Mouse (Mus musculus): ENCODE results near the gene Ireb2.
"Not testable (repeated sequence)": the region's sequence is repeated elsewhere in the genome, so short reads cannot be mapped to it uniquely, and the experiment has no call there.

Gene Ireb2

GRCm38 (mm10) chr9:54915576-54915975 lies 52.0 kb downstream of the Ireb2 start:
- DNase-seq: no peak

GRCm38 (mm10) chr9:54916401-54916800 lies 52.8 kb downstream of the Ireb2 start:
- no peak for DNase-seq

GRCm38 (mm10) chr9:54917010-54917677 lies 53.6 kb downstream of the Ireb2 start, which contains the start of gene Hykk:
TSS of gene Hykk (plus strand) at chr9:54917283.
- peak; percentile 78 for DNase-seq

GRCm38 (mm10) chr9:54918191-54918590 lies 54.6 kb downstream of the Ireb2 start:
- no peak for DNase-seq

GRCm38 (mm10) chr9:54918781-54919180 lies 55.2 kb downstream of the Ireb2 start:
- no peak for DNase-seq

GRCm38 (mm10) chr9:54919946-54920345 lies 56.4 kb downstream of the Ireb2 start:
- DNase-seq: no peak

GRCm38 (mm10) chr9:54930741-54931140 lies 67.2 kb downstream of the Ireb2 start:
- DNase-seq: no peak

- DNase-seq: no peak
Measured at GRCm38 (mm10) chr9:54931765-54932164, 68.2 kb downstream of the Ireb2 start.

GRCm38 (mm10) chr9:54932379-54932778 lies 68.8 kb downstream of the Ireb2 start:
- DNase-seq: no peak

GRCm38 (mm10) chr9:54942071-54942470 lies 78.5 kb downstream of the Ireb2 start:
- DNase-seq: no peak

- DNase-seq: no peak
Measured at GRCm38 (mm10) chr9:54944467-54944866, 80.9 kb downstream of the Ireb2 start.

- DNase-seq: no peak
Measured at GRCm38 (mm10) chr9:54946256-54946655, 82.7 kb downstream of the Ireb2 start.

GRCm38 (mm10) chr9:54949465-54949864 lies 85.9 kb downstream of the Ireb2 start:
- DNase-seq: no peak

- DNase-seq: not testable (repeated sequence)
Measured at GRCm38 (mm10) chr9:54950162-54950561, 86.6 kb downstream of the Ireb2 start.

- DNase-seq: peak; percentile 91
Measured at GRCm38 (mm10) chr9:54950575-54951321, 87.2 kb downstream of the Ireb2 start, which contains the start of the genes Psma4 and AY074887. TSS of gene Psma4 (plus strand) at chr9:54950790. TSS of gene AY074887 (minus strand) at chr9:54950998.

GRCm38 (mm10) chr9:54961059-54961458 lies 97.5 kb downstream of the Ireb2 start:
- no peak for DNase-seq
